19 mouse cellular contexts compared by ENCODE assay signal in genomic region chr2:20603536-20603935, GRCm38 (mm10).
A peak's percentile ranks its signal among the peaks of the same experiment; 100 is the strongest.
DNase-seq lines count a peak whose midpoint lies in the region; ATAC-seq lines count a peak whose summit lies in the region.
"Had no signal": no experiment of that assay in that cellular context is flagged by ENCODE, and none has a peak within 500 bp of the region (broad histone marks: within the 10 kb centered on the region; RNA-seq: fewer than 3 reads in every experiment).

No protein-coding gene starts in this region.

- intact Hi-C loops in left cerebral cortex, postnatal 14 days (cut with DNase I), result no loop called here

- WGBS in heart, embryonic 13.5 days, result 75% methylated on average over 6 of the region's 6 CpGs
- 85% methylated on average over 6 of the region's 6 CpGs for WGBS in heart, embryonic 10.5 days
- 86% methylated on average over 6 of the region's 6 CpGs for WGBS in embryonic facial prominence, embryonic 10.5 days
- 73% methylated on average over 6 of the region's 6 CpGs for WGBS in embryonic facial prominence, embryonic 12.5 days

- no peaks in the 10 kb centered on the region for H3K27me3 ChIP-seq in heart, embryonic 13.5 days (replicated peaks)
- no peaks in the 10 kb centered on the region for H3K27me3 ChIP-seq in heart, embryonic 10.5 days (ENCODE audit: insufficient read depth, poor library complexity, severe bottlenecking)
- no peaks in the 10 kb centered on the region for H3K27me3 ChIP-seq in embryonic facial prominence, embryonic 10.5 days (replicated peaks; ENCODE audit: low read depth, poor library complexity, severe bottlenecking)
- no peaks in the 10 kb centered on the region for H3K27me3 ChIP-seq in embryonic facial prominence, embryonic 12.5 days
- H3K27me3 ChIP-seq: embryonic facial prominence, embryonic 15.5 days; forebrain, embryonic 13.5 days; heart, embryonic 15.5 days; intestine, embryonic 15.5 days had no signal

- H3K9ac ChIP-seq in heart, embryonic 13.5 days, result no peak overlapping the region
- H3K9ac ChIP-seq in embryonic facial prominence, embryonic 12.5 days, result no peak overlapping the region
- H3K9ac ChIP-seq: embryonic facial prominence, embryonic 15.5 days; forebrain, embryonic 13.5 days; forebrain, postnatal 0 days; heart, embryonic 15.5 days; hindbrain, embryonic 14.5 days; intestine, embryonic 15.5 days had no signal

- DNase-seq in heart, embryonic 10.5 days (ENCODE audit: low spot score), result no peak
- no peak for DNase-seq in embryonic facial prominence, embryonic 10.5 days (ENCODE audit: low spot score)
- DNase-seq in forelimb bud, embryonic 11.5 days (ENCODE audit: low read depth, low spot score), result peak; percentile 3
- DNase-seq in left cerebral cortex, postnatal 14 days (ENCODE audit: low spot score in 2 of 2), result no peak
- DNase-seq in testis, postnatal 10 days (ENCODE audit: low spot score), result no peak
- DNase-seq: adrenal gland, adult 8-10 months; adrenal gland, postnatal 36 days; cerebellum, adult 2 months; cerebellum, postnatal 10 days; forebrain, postnatal 0 days; kidney, adult 18-20 months had no signal

- no peak for ATAC-seq in heart, embryonic 13.5 days (ENCODE audit: extremely low read depth, insufficient number of reproducible peaks, low FRiP score, low TSS enrichment)
- ATAC-seq in embryonic facial prominence, embryonic 12.5 days (ENCODE audit: insufficient number of reproducible peaks, insufficient read depth, low FRiP score, low TSS enrichment), result no peak
- ATAC-seq: forebrain, embryonic 13.5 days; forebrain, postnatal 0 days; intestine, embryonic 15.5 days had no signal

- H3K27ac ChIP-seq in heart, embryonic 13.5 days (replicated peaks), result peak overlapping the region; percentile 50; the same call in 1 of the 2 replicates
- no peak overlapping the region for H3K27ac ChIP-seq in heart, embryonic 10.5 days
- H3K27ac ChIP-seq in embryonic facial prominence, embryonic 10.5 days (replicated peaks), result peak overlapping the region; percentile 51; the same call in 1 of the 2 replicates
- peak overlapping the region; percentile 73 for H3K27ac ChIP-seq in embryonic facial prominence, embryonic 12.5 days
- H3K27ac ChIP-seq: embryonic facial prominence, embryonic 15.5 days; forebrain, embryonic 13.5 days; heart, embryonic 15.5 days; hindbrain, embryonic 10.5 days; hindbrain, embryonic 14.5 days; intestine, embryonic 15.5 days had no signal

- peaks cover 20% of the 10 kb centered on the region for H3K4me1 ChIP-seq in heart, embryonic 13.5 days
- H3K4me1 ChIP-seq in heart, embryonic 10.5 days, result 0 out of 2 replicates have a peak, but pooled peaks cover 4% of the 10 kb centered on the region
- H3K4me1 ChIP-seq in embryonic facial prominence, embryonic 10.5 days, result peaks cover 13% of the 10 kb centered on the region
- H3K4me1 ChIP-seq in embryonic facial prominence, embryonic 12.5 days, result peaks cover 9% of the 10 kb centered on the region
- H3K4me1 ChIP-seq: hindbrain, embryonic 10.5 days; intestine, embryonic 15.5 days had no signal

- H3K4me2 ChIP-seq in heart, embryonic 13.5 days, result peak overlapping the region; percentile 15
- H3K4me2 ChIP-seq in embryonic facial prominence, embryonic 12.5 days (replicated peaks), result no peak overlapping the region
- H3K4me2 ChIP-seq: embryonic facial prominence, embryonic 15.5 days; forebrain, embryonic 13.5 days; heart, embryonic 15.5 days; hindbrain, embryonic 14.5 days; intestine, embryonic 15.5 days had no signal

- no peak overlapping the region for H3K4me3 ChIP-seq in heart, embryonic 13.5 days
- H3K4me3 ChIP-seq in heart, embryonic 10.5 days, result no peak overlapping the region
- H3K4me3 ChIP-seq in embryonic facial prominence, embryonic 10.5 days, result no peak overlapping the region
- H3K4me3 ChIP-seq in embryonic facial prominence, embryonic 12.5 days, result no peak overlapping the region
- H3K4me3 ChIP-seq: embryonic facial prominence, embryonic 15.5 days; forebrain, embryonic 13.5 days; heart, embryonic 15.5 days; hindbrain, embryonic 10.5 days; intestine, embryonic 15.5 days had no signal

- H3K36me3 ChIP-seq in heart, embryonic 13.5 days, result no peaks in the 10 kb centered on the region
- no peaks in the 10 kb centered on the region for H3K36me3 ChIP-seq in heart, embryonic 10.5 days
- H3K36me3 ChIP-seq in embryonic facial prominence, embryonic 10.5 days (replicated peaks), result no peaks in the 10 kb centered on the region
- no peaks in the 10 kb centered on the region for H3K36me3 ChIP-seq in embryonic facial prominence, embryonic 12.5 days
- H3K36me3 ChIP-seq: embryonic facial prominence, embryonic 15.5 days; heart, embryonic 15.5 days; hindbrain, embryonic 10.5 days; intestine, embryonic 15.5 days had no signal

- no peaks in the 10 kb centered on the region for H3K9me3 ChIP-seq in heart, embryonic 13.5 days
- H3K9me3 ChIP-seq in heart, embryonic 10.5 days, result no peaks in the 10 kb centered on the region
- H3K9me3 ChIP-seq in embryonic facial prominence, embryonic 10.5 days, result no peaks in the 10 kb centered on the region
- no peaks in the 10 kb centered on the region for H3K9me3 ChIP-seq in embryonic facial prominence, embryonic 12.5 days
- H3K9me3 ChIP-seq: embryonic facial prominence, embryonic 15.5 days; forebrain, embryonic 13.5 days; heart, embryonic 15.5 days; hindbrain, embryonic 10.5 days; intestine, embryonic 15.5 days had no signal
